Mouse (Mus musculus) testis, postnatal 10 days (tissue): ENCODE measurements around the gene Tmem131l.

Experiments
- DNase-seq: peaks from one replicate; pipeline ENCODE4 v3.0.0; 2021; ENCODE audit warnings: low spot score

The Tmem131l gene

GRCm38 (mm10) chr3:83977817-83978216, 62.2 kb downstream of the Tmem131l start:
- no peak for DNase-seq

GRCm38 (mm10) chr3:83976161-83976560, 63.8 kb downstream of the Tmem131l start:
- no peak for DNase-seq

GRCm38 (mm10) chr3:83973339-83973738, 66.6 kb downstream of the Tmem131l start:
- DNase-seq: no peak

GRCm38 (mm10) chr3:83970629-83971028, 69.3 kb downstream of the Tmem131l start:
- DNase-seq: no peak

DNA sequence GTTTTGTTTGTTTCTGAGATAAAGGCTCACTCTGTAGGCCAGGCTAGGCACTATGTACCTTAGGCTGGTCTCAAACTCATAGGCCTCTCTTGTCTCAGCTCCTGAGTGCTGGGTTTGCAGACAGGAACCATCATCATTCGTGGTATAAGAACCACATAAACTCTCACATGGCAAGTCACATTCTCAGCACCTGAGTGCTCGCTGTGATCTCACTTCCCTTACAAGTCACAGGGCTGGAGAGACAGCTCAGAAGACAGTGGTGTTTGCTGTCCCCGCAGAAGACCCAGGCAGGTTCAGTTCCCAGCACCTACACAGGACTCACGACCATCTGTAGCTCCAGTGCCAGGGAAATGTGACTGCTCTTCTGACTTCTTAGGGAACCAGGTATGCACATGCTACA, 70.9 kb downstream of the Tmem131l start:
- no peak for DNase-seq

DNA sequence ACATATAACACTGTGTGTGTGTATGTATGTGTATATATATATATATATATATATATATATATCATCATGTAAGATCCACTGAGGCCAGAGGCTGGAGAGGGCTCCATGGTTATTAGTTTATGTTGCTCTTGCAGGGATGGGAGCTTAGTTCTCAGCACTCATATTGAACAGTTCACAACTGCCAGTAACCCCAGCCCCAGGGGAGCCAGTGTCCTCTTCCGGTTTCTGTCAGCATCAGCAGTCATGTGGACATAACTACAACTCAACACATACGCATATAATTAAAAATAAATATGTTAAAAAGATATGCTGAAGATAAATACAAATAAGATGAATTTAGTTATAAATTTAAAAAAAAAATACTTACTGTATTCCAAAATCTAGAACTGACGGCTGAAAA, 72.2 kb downstream of the Tmem131l start:
- no peak for DNase-seq

- DNase-seq: no peak
Observed at GRCm38 (mm10) chr3:83965333-83965732, 74.6 kb downstream of the Tmem131l start.

DNA sequence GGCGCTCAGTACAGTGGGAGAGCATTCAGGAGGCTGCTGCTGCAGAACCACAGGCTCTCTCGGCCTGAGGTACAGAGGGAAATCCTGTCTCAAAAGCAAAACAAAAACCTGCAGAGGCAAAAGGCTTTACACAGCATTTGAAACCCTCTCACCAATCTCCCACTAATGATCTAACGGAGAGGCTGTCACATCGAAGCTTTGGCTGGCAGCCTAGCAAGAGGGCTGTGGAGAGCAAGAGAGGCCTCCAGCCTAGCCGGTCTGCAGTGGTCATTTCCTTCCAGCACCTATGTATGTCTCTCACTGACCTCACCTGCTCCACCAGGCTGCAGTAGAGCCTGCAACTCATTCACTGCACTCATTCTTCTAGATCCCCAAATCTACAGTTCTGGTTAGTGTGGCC, 76.3 kb downstream of the Tmem131l start:
- DNase-seq: no peak

DNA sequence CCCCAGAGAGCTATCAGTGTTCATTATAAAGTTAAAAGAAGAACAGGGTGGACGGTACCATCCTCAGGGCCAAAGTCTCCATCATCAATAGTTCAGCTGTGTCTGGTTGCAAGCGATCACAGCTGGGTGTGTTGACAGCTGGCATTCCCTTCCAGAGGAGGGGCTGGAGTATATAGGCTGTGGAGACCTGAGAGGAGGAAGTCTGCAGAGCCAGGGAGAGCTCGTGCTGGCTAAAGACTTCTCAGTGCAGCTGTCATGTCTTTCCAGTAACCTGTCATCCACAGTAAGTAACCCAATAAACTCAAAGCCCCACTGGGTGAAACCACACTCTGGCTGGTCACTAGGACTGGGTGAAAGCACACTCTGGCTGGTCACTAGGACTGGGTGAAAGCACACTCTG, 77.4 kb downstream of the Tmem131l start:
- DNase-seq: no peak

- no peak for DNase-seq
Observed at GRCm38 (mm10) chr3:83962076-83962475, 77.9 kb downstream of the Tmem131l start.

DNA sequence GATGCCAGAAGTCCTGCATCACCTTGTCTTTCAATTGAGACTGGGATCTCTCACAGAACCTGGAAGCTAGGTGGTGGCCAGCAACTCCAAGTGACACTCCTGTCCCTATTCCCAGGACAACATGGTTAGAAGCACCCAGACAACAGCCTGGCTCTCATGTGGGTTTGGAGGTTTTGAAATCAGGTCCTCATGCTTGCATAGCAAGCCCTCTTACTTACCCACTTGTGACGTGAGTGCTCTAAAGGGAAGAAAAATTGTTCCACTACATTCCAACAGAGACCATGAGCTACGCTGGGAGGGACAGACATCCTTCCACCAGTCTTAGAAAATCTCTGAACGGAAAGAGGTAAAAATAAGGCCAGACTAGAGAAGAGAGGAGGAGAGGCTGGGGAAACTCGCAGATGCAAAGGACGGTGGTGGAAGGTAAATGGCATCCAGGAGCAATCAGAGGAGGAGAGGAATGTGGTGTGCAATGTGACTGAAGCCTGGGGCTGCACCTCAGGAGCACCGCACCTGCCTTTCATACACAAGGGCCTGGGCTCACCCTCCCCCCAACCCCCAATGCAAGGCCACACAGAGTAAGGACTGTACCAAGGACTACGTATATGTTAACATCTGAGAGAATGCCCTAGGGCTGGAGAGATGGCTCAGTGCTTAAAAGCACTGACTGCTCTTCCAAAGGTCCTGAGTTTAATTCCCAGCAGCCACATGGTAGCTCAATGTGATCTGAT, 80.9 kb downstream of the Tmem131l start:
- no peak for DNase-seq

GRCm38 (mm10) chr3:83953879-83954278, 86.1 kb downstream of the Tmem131l start:
- DNase-seq: no peak

DNA sequence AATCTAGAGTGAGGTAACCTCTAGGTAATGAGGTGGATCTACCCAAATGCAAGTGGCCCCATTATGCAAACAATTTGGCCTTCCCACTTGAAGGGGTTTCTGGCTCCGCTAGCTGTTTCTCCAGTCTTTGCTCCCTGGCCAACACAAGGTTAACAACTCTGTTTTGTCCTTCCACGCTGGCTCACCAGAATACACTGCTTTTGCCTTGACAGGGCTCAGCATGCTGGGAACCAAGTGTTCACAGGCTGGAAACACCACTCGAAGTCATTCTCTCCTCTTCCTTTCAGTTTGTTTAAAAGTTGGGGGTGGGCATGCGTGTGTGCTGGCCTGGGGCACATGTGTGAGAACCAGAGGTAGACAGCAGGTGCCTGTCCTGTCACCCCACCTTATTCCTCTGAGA, 91.2 kb downstream of the Tmem131l start:
- no peak for DNase-seq

- DNase-seq: no peak
Observed at GRCm38 (mm10) chr3:83947476-83948245, 92.3 kb downstream of the Tmem131l start.

DNA sequence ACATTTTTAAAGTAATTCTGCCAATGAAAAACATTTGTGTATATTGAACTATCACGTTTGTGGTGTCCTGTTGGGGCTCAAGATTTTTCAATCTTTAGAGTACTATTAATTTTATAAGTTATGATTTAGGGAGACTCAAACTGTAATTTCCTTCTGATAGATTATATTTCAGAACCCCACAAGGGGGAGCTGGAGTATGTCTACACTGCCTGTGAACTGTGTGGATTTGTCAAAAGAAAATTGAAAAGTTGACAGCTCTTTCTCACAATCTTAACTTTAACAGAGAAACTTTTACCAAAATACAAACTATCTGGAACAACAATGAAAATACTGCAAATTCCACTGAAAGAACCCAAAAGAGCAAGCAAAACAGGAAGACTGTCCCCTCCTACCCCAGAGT, 93.1 kb downstream of the Tmem131l start:
- DNase-seq: no peak

GRCm38 (mm10) chr3:83943691-83944090, 96.3 kb downstream of the Tmem131l start:
- no peak for DNase-seq

DNA sequence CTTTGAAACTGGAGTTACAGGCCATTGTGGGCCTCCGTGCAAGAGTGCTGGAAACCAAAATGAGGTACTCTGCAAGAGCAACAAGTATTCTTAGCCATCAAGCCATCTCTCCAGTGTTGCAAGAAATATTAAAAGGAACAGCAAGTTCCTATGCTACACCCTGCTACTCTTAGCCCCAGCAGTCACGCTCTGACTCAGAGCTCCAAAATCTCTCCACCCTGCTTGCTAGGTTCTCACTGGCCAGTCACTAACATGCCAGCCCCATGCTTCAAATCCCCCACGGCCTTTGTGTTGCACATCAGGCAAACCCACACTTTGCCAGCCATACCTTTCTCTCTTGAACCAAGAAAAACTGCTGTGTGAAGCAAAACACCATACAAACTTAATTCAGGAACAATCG, 96.8 kb downstream of the Tmem131l start:
- DNase-seq: no peak

DNA sequence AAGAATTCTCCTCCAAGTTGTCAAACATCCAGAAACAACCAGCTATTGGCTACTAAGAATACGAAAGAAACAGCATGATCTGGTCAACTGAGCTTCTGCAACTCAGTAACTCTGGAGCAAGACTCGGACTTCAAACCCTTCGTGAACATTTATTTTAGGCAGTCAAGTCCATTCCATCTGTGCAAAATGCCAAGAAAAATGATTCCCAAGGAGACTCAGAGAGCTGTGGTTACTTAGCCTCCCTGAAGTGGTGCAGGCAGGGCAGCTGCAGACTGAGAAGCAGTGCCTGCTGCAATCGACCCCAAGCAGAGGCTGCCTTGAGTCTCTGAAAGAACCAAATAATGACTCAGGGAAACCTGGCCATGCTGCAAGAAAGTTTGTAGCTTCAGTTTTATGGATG, 98.1 kb downstream of the Tmem131l start:
- no peak for DNase-seq

DNA sequence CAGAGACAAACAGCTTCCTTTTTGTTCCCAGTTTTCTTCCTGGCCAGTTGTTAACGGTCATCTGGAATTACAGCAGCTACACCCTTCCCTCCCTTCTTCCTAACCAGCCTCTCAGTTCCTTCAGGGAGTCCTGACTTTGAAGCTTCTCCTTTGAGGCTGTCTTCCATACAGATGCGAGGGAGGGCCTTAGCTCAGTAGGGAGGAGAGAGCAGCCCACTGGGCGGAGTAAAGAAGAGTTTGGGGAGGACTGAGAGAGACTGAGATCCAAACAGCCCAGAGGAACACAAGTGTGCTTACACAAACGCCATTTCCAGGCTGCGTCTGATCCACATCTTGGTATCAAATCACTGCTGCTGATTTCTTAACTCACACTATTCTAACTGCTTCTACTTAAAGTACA, 101.1 kb downstream of the Tmem131l start:
- DNase-seq: no peak

DNA sequence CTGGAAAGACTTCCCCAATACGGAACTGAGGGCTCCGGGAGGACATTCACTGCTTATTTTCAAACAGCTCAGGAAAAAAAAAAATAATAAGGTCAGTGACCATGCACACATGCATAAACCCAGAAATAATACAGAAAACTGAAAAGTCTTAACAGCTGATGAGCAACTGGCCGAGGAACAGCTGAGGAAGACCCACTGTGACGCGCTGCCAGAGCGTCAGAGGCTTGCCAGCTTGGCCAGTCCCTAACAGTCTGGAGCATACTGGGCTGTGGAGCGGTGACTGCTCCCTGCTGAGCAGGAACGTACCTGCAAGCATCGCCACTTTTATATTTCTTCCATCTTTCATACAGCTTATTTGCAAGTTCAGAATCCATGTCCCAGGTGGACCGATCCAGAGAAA, 105.5 kb downstream of the Tmem131l start:
- no peak for DNase-seq

- no peak for DNase-seq
Observed at GRCm38 (mm10) chr3:83915768-83916496, 124.0 kb downstream of the Tmem131l start.

DNA sequence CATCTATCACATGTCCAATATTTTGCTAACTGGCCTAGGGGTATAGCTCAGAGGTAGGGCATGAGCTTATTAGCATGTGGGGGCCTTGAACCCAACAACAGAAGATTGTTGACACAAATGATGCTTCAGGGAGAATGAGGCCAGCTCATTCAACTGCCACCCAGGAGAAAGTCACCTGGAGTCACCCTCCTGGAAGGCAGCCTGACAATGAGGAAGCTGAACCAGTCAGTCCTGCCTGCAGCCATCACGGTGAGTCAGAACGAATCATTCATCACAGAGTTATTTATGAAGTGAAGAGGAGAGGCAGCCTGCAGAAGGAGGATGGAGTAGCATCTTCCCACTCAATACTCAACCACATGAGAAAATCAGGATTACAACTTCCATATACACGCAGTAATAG, 124.9 kb downstream of the Tmem131l start:
- no peak for DNase-seq

- DNase-seq: no peak
Observed at GRCm38 (mm10) chr3:83910707-83911106, 129.3 kb downstream of the Tmem131l start.
